Mouse (Mus musculus) lung, postnatal 0 days (tissue): ENCODE measurements around the gene Casp9.

ENCODE experiments used
- CTCF ChIP-seq: IDR thresholded peaks from 2 replicates; pipeline ENCODE4 v1.5.1; 2016; ENCODE audit warnings: antibody characterized with exemption, mild to moderate bottlenecking
- EP300 ChIP-seq: IDR thresholded peaks from 2 replicates; pipeline ENCODE4 v1.6.1; 2016; ENCODE audit warnings: antibody characterized with exemption, mild to moderate bottlenecking, control low read depth

- no peak for TF ChIP-seq EP300
- no peak for TF ChIP-seq CTCF
These were observed 65.9 kb downstream of the Casp9 start for GRCm38 (mm10) chr4:141859351-141859750.
